Mouse (Mus musculus) limb, embryonic 11.5 days (tissue): ENCODE measurements around the gene Napa. TPM values are rescaled to one million over a fixed set of nuclear protein-coding genes. Genes with fewer than 3 reads are reported as not detected.

Experiments
- ATAC-seq: fragments of 200-750 bp; cut with Nextera tagmentation; 2 replicates; pipeline ENCODE4 v1.8.0; 2017; ENCODE audit warnings: low read depth; ENCODE audit not compliant: insufficient number of reproducible peaks, low FRiP score, low TSS enrichment
- DNase-seq: peaks from one replicate; pipeline ENCODE4 v3.0.0-alpha.2; 2015; ENCODE audit warnings: low spot score
- H3K27ac ChIP-seq: fragments of 300-500 bp; sonication (generic); replicated peaks from 2 replicates; pipeline ENCODE4 v1.5.1; 2014; ENCODE audit warnings: low read depth, mild to moderate bottlenecking, low read length
- H3K27me3 ChIP-seq: fragments of 300-500 bp; sonication (generic); 2 replicates; pipeline ENCODE4 v1.6.1; 2014; ENCODE audit warnings: mild to moderate bottlenecking, low read length, mixed read lengths; ENCODE audit not compliant: control insufficient read depth, insufficient read depth
- H3K36me3 ChIP-seq: fragments of 300-500 bp; sonication (generic); 2 replicates; pipeline ENCODE4 v1.6.1; 2014; ENCODE audit warnings: mild to moderate bottlenecking, low read length, moderate library complexity, mixed read lengths; ENCODE audit not compliant: control insufficient read depth, insufficient read depth
- H3K4me1 ChIP-seq: fragments of 300-500 bp; sonication (generic); 2 replicates; pipeline ENCODE4 v1.6.1; 2014; ENCODE audit warnings: low read length, mixed read lengths; ENCODE audit not compliant: control insufficient read depth, insufficient read depth
- H3K4me2 ChIP-seq: fragments of 300-500 bp; sonication (generic); 2 replicates; pipeline ENCODE4 v1.6.1; 2014; ENCODE audit warnings: low read depth, mild to moderate bottlenecking, moderate library complexity; ENCODE audit not compliant: severe bottlenecking
- H3K4me3 ChIP-seq: fragments of 300-500 bp; sonication (generic); 2 replicates; pipeline ENCODE4 v1.5.1; 2014; ENCODE audit warnings: low read depth, low read length
- H3K9ac ChIP-seq: fragments of 300-500 bp; sonication (generic); 2 replicates; pipeline ENCODE4 v1.6.1; 2014; ENCODE audit warnings: mild to moderate bottlenecking, low read length
- H3K9me3 ChIP-seq: fragments of 300-500 bp; sonication (generic); 2 replicates; pipeline ENCODE4 v1.6.1; 2016; ENCODE audit warnings: low read length; ENCODE audit not compliant: control insufficient read depth
- WGBS: fragments of 180-500 bp; shearing (Covaris S2); extraction: QIAGEN DNeasy Blood & Tissue Kit; methylation state at CpG from one replicate; pipeline ENCODE4 v1.1.7; 2014; 5-methylcytosine and 5-hydroxymethylcytosine counted together
- polyA plus RNA-seq: library from polyadenylated mRNA; unstranded; fragments of >200 nt; fragmentation: Nextera tagmentation; extraction: Ambion mirVana; gene quantifications from 2 replicates; pipeline ENCODE4 v1.2.1, GENCODE M21; 2014

The Napa gene
- polyA plus RNA-seq, 1 experiment from 2014 or later = 203 TPM

- ATAC-seq (no peak), DNase-seq (no peak)
- H3K4me3 ChIP-seq = no peak overlapping the region
- no peaks in the 10 kb centered on the region for H3K27me3 ChIP-seq
- no peak overlapping the region for H3K4me2 ChIP-seq
- H3K9me3 ChIP-seq = no peaks in the 10 kb centered on the region
- H3K27ac ChIP-seq = no peak overlapping the region
- no peak overlapping the region for H3K9ac ChIP-seq
- H3K36me3 ChIP-seq = peaks cover 4% of the 10 kb centered on the region; the same call in 1 of the 2 replicates
- H3K4me1 ChIP-seq = peaks cover 10% of the 10 kb centered on the region
- WGBS = 79% methylated on average over 15 of the region's 15 CpGs
Measured at GRCm38 (mm10) chr7:16101726-16102475, 3.6 kb downstream of the Napa start.

- Histone ChIP-seq H3K36me3 (peaks cover 4% of the 10 kb centered on the region; the same call in 1 of the 2 replicates), H3K4me1 (peaks cover 10% of the 10 kb centered on the region), H3K27ac (no peak overlapping the region), H3K9ac (no peak overlapping the region), H3K4me3 (no peak overlapping the region), H3K4me2 (no peak overlapping the region), H3K27me3 (no peaks in the 10 kb centered on the region), H3K9me3 (no peaks in the 10 kb centered on the region)
- WGBS = 95% methylated on average over 5 of the region's 5 CpGs
- DNase-seq (no peak), ATAC-seq (no peak)
Measured at GRCm38 (mm10) chr7:16102686-16103226, 4.5 kb downstream of the Napa start.

GRCm38 (mm10) chr7:16103760-16104159 lies 5.5 kb downstream of the Napa start:
- DNase-seq (no peak), ATAC-seq (no peak)
- H3K36me3 ChIP-seq = peaks cover 12% of the 10 kb centered on the region

GRCm38 (mm10) chr7:16104611-16105388 lies 6.5 kb downstream of the Napa start:
- Histone ChIP-seq H3K9me3 (no peaks in the 10 kb centered on the region), H3K9ac (no peak overlapping the region), H3K4me3 (no peak overlapping the region), H3K4me2 (no peak overlapping the region), H3K27me3 (no peaks in the 10 kb centered on the region), H3K27ac (no peak overlapping the region), H3K36me3 (peaks cover 16% of the 10 kb centered on the region), H3K4me1 (peaks cover under 1% of the 10 kb centered on the region)
- ATAC-seq = no peak
- DNase-seq = no peak
- WGBS = 90% methylated on average over 7 of the region's 7 CpGs

More at GRCm38 (mm10) chr7:16103760-16104159, 5.5 kb downstream of the Napa start:
- WGBS = 73% methylated on average over 6 of the region's 6 CpGs
- Histone ChIP-seq H3K27ac (no peak overlapping the region), H3K4me2 (no peak overlapping the region), H3K9me3 (no peaks in the 10 kb centered on the region), H3K9ac (no peak overlapping the region), H3K4me3 (no peak overlapping the region), H3K4me1 (peaks cover 10% of the 10 kb centered on the region), H3K27me3 (no peaks in the 10 kb centered on the region)

- Histone ChIP-seq H3K4me3 (no peak overlapping the region), H3K4me2 (no peak overlapping the region), H3K36me3 (peaks cover 22% of the 10 kb centered on the region), H3K4me1 (no peaks in the 10 kb centered on the region), H3K9me3 (no peaks in the 10 kb centered on the region), H3K27me3 (no peaks in the 10 kb centered on the region), H3K27ac (no peak overlapping the region), H3K9ac (no peak overlapping the region)
- ATAC-seq = no peak
- no peak for DNase-seq
- 86% methylated on average over 9 of the region's 9 CpGs for WGBS
Measured at GRCm38 (mm10) chr7:16108886-16109542, 10.8 kb downstream of the Napa start.

GRCm38 (mm10) chr7:16110158-16110557 lies 11.9 kb downstream of the Napa start:
- Histone ChIP-seq H3K36me3 (peaks cover 24% of the 10 kb centered on the region), H3K27ac (no peak overlapping the region), H3K9me3 (no peaks in the 10 kb centered on the region), H3K4me3 (no peak overlapping the region), H3K9ac (no peak overlapping the region), H3K27me3 (no peaks in the 10 kb centered on the region), H3K4me2 (no peak overlapping the region), H3K4me1 (no peaks in the 10 kb centered on the region)
- DNase-seq (no peak), ATAC-seq (no peak)
- 91% methylated on average over 8 of the region's 8 CpGs for WGBS

GRCm38 (mm10) chr7:16111284-16112090 lies 13.2 kb downstream of the Napa start:
- Histone ChIP-seq H3K27me3 (no peaks in the 10 kb centered on the region), H3K9ac (no peak overlapping the region), H3K27ac (no peak overlapping the region), H3K9me3 (no peaks in the 10 kb centered on the region), H3K4me2 (no peak overlapping the region), H3K36me3 (peaks cover 32% of the 10 kb centered on the region), H3K4me3 (no peak overlapping the region), H3K4me1 (no peaks in the 10 kb centered on the region)
- DNase-seq = no peak
- ATAC-seq = no peak
- 91% methylated on average over 7 of the region's 7 CpGs for WGBS
